Mouse (Mus musculus) gastrocnemius, postnatal 36 days (tissue): Measurements from ENCODE around the gene Hepacam. TPM values are rescaled to one million over a fixed set of nuclear protein-coding genes. Genes with fewer than 3 reads are reported as not detected.

Experiments used
- DNase-seq, 2 experiments: peaks; one replicate each; pipeline ENCODE4 v3.0.0; 2022
- intact Hi-C: fragments of 180-260 bp; cut with DNase I; formaldehyde crosslinking; loops from one replicate; pipeline ENCODE4 v1.15.1; 2025
- long read RNA-seq, 2 experiments: library from polyadenylated mRNA; stranded (forward); transcript quantifications; one replicate each; pipeline ENCODE4 v2.0.0; 2021
- total RNA-seq, 2 experiments: library from RNA; stranded (reverse); gene quantifications; 2 replicates each; pipeline ENCODE4 v1.2.3; 2021

Hepacam gene
- under 1 TPM; 0.08 to 0.52 TPM for total RNA-seq
- long read RNA-seq, experiment 1, result 0 reads
- long read RNA-seq, experiment 2, result 0 reads

- intact Hi-C loops, result no loop called here
- DNase-seq, result no peak
Observed at GRCm38 (mm10) chr9:37367301-37368080, at the start of gene Hepacam. TSS of gene Hepacam (plus strand) at chr9:37367351.

- intact Hi-C loops, result loop anchor here (5.0 kb wide), 2 partner anchors 152 to 437 kb away; no protein-coding TSS in a partner anchor
- DNase-seq, result no peak
Observed at GRCm38 (mm10) chr9:37329456-37329855, 37.7 kb upstream of the Hepacam start.

- intact Hi-C loops, result no loop called here
- DNase-seq, result no peak
Observed at GRCm38 (mm10) chr9:37345406-37345805, 21.7 kb upstream of the Hepacam start.

GRCm38 (mm10) chr9:37347184-37347987 is 19.8 kb upstream of the Hepacam start:
- intact Hi-C loops, result no loop called here
- no peak for DNase-seq

GRCm38 (mm10) chr9:37347988-37348642 is 19.0 kb upstream of the Hepacam start, which contains the start of gene Ccdc15:
TSS of gene Ccdc15 (minus strand) at chr9:37348432.
- intact Hi-C loops, result no loop called here
- peak; percentile 89 to 96 for DNase-seq

GRCm38 (mm10) chr9:37349050-37349449 is 18.1 kb upstream of the Hepacam start:
- intact Hi-C loops, result no loop called here
- DNase-seq, result no peak

- no peak for DNase-seq
- intact Hi-C loops, result no loop called here
Observed at GRCm38 (mm10) chr9:37351266-37351665, 15.9 kb upstream of the Hepacam start.

GRCm38 (mm10) chr9:37354485-37354884 is 12.7 kb upstream of the Hepacam start:
- intact Hi-C loops, result no loop called here
- no peak for DNase-seq

- intact Hi-C loops, result no loop called here
- DNase-seq, result no peak
Observed at GRCm38 (mm10) chr9:37358713-37359330, 8.3 kb upstream of the Hepacam start.

GRCm38 (mm10) chr9:37359331-37360220 is 7.6 kb upstream of the Hepacam start:
- intact Hi-C loops, result no loop called here
- DNase-seq, result no peak

- no peak for DNase-seq
- intact Hi-C loops, result no loop called here
Observed at GRCm38 (mm10) chr9:37362084-37362483, 5.1 kb upstream of the Hepacam start.

GRCm38 (mm10) chr9:37362881-37363280 is 4.3 kb upstream of the Hepacam start:
- intact Hi-C loops, result no loop called here
- DNase-seq, result no peak

GRCm38 (mm10) chr9:37363551-37363950 is 3.6 kb upstream of the Hepacam start:
- intact Hi-C loops, result no loop called here
- DNase-seq, result no peak

- intact Hi-C loops, result no loop called here
- no peak for DNase-seq
Observed at GRCm38 (mm10) chr9:37364392-37364791, 2.8 kb upstream of the Hepacam start.

- intact Hi-C loops, result no loop called here
- DNase-seq, result no peak
Observed at GRCm38 (mm10) chr9:37365706-37366105, 1.4 kb upstream of the Hepacam start.

GRCm38 (mm10) chr9:37368081-37368830 is 1.1 kb downstream of the Hepacam start:
- intact Hi-C loops, result no loop called here
- no peak for DNase-seq

- intact Hi-C loops, result no loop called here
- no peak for DNase-seq
Observed at GRCm38 (mm10) chr9:37368860-37369259, 1.7 kb downstream of the Hepacam start.

- intact Hi-C loops, result no loop called here
- no peak for DNase-seq
Observed at GRCm38 (mm10) chr9:37371232-37371801, 4.2 kb downstream of the Hepacam start.
